Mouse (Mus musculus): ENCODE data around the gene Dlst.

Gene Dlst

DNA sequence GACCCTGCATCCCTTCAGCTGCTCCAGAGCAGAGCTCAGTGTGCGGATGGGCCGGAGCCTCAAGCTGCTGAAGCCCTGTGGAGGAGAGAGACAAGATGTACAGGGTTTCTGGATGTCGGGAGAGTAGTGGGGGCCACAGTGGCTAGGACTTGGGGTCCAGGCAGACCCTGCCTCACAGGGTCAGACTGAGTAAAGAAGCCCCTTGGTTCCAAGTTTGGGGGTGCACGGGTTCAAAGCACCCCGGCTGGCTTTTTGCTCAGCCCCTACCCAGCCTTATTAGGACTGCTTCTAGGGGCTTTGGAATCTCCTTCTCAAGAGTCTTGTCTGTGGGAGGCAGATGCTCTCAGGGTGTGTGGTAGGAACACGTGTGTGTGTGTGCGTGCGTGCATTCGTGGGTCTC is 36.2 kb downstream of the Dlst start:
- DNase-seq (ENCODE audit: inconsistent age in 2 of 2, low spot score in 1 of 2) = no peak

DNA sequence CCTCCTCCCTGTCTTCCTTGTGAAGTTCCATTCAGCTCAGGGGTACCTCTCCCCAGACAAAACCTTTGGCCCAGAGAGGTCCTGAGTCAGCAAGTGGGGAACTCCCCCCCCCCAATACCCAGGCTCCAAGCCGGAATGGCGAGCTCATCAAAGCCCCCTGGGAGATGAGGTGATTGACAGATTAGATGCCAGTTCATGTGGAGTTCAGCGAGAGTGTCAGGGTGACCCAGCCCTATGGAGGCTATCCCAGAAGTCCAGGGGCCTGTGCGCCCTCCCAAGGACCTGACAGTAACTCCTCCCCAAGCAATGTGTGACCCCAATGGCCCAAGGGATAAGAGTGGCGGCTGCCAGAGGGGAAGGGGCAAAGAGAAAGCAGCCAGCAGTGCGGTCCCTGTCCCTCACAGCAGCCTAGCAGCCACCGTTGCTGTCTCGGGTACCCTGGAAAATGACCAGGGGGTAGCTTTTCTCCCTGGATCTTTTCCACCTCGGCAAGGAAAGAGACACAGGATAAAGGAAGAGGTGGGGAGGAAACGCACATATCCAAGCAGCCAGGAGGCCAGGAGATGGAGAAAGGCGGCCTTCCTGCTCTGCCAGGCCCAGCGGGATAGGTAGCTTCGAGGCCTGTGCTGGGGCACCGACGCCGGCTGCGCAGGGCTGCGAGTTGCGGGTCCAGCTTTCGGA is 39.8 kb downstream of the Dlst start:
- no peak for DNase-seq (ENCODE audit: inconsistent age in 2 of 2, low spot score in 1 of 2)

GRCm38 (mm10) chr12:85151002-85151774 is 40.6 kb downstream of the Dlst start, which contains the start of gene Rps6kl1:
Rps6kl1 (minus strand) TSS chr12:85151264.
- peak; percentile 31 to 62 for DNase-seq (ENCODE audit: inconsistent age in 2 of 2, low spot score in 1 of 2)

DNA sequence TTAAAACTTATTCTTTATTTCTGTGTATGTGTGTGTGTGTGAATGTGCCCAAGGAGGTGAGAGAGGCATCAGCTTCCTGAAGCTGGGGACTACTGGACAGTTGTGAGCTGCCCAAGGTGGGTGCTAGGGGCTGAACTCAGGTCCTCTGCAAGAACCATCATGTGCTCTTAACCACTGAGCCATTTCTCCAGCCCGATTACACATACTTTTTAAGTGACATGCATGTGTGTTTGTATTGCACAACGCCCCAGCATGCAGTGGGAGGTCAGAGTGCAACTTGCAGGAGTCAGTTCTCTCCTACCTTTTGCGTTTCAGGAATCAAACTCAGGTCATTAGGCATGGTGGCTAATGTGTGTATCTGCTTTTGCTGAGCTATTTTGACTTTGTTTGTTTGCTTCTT is 42.4 kb downstream of the Dlst start:
- no peak for DNase-seq (ENCODE audit: inconsistent age in 2 of 2, low spot score in 1 of 2)

- peak; percentile 50 to 70 for DNase-seq (ENCODE audit: inconsistent age in 2 of 2, low spot score in 1 of 2)
These were observed 45.7 kb downstream of the Dlst start for GRCm38 (mm10) chr12:85156324-85156723.

- no peak for DNase-seq (ENCODE audit: inconsistent age in 2 of 2, low spot score in 1 of 2)
These were observed 47.3 kb downstream of the Dlst start for GRCm38 (mm10) chr12:85157797-85158460.

- no peak for DNase-seq (ENCODE audit: inconsistent age in 2 of 2, low spot score in 1 of 2)
These were observed 48.2 kb downstream of the Dlst start for GRCm38 (mm10) chr12:85158801-85159200.

GRCm38 (mm10) chr12:85159592-85159991 is 49.0 kb downstream of the Dlst start:
- no peak for DNase-seq (ENCODE audit: inconsistent age in 2 of 2, low spot score in 1 of 2)

DNA sequence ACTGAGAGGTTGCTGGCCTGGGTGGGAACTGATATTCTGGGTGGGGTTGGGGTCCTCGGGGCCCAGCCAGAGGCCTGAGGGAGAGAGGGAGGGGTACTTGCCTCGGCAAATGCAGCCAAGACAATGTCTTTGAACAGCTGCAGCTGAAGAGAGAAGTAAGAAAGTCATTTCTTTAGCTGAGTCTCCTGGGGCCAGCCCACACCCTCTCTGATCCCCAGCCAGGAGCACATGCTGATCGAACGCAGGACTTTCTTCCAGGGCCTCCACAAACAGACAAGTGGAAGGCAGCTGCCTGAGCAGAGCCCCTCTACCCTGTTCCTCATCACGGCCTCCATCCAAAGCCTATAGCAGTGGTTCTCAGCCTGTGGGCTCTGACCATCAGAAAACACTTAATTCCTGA is 54.4 kb downstream of the Dlst start:
- no peak for DNase-seq (ENCODE audit: inconsistent age in 2 of 2, low spot score in 1 of 2)

DNA sequence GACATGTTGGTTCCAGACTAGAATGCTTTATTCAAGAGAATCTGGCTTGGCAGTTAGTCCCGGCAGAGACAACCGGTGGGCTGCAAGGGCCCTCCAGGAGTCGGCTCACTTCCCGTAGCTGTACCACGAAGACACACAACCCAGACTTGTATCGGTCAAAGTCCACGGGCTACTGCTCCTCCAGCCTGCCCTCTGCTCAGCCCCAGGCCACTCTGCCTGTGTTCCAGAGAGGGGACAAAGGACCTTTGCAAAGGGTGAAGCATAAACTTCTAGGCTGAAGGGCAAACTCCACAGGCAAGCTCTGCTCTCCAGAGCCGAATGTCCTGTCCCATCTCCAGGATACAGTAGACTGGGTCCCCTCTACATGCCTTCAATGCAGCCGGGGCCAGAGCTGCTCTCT is 56.0 kb downstream of the Dlst start:
- DNase-seq (ENCODE audit: inconsistent age in 2 of 2, low spot score in 1 of 2) = no peak

DNA sequence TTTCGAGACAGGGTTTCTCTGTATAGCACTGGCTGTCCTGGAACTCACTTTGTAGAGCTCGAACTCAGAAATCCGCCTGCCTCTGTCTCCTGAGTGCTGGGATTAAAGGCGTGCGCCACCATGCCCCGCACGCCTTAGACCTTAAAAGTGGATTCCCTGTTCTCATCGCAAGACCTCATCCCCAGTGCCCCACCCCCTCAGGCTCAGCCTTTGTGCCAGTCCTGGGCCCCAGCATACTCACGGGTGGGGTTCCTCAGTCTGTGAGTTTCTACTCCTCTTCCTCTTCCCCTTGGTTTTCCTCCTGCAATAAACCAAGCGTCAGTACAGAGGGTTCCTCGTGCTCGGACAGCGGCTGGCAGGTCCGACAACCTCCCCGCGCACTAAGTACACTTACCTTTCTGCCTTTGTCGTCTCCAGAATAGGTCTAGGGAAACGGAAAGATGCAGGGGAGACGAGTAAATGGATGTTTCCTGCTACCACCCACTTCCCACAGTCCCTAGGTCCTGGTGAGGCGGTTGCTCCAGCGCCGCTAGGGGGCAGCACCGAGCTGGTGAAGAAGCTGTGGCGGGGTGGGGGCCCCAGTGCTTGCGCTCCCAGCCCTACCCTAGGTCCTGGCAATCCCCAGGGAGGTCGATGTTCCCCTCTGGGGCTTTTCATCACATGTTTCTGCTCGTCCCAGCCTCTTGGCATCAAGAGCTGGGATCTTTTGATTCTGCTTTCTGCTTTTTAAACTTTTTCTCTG is 58.7 kb downstream of the Dlst start:
- DNase-seq (ENCODE audit: inconsistent age in 2 of 2, low spot score in 1 of 2) = peak; percentile 78 to 91

- DNase-seq (ENCODE audit: inconsistent age in 2 of 2, low spot score in 1 of 2) = peak in 1 of 2 experiments; percentile 58
These were observed 59.2 kb downstream of the Dlst start for GRCm38 (mm10) chr12:85169877-85170276.

GRCm38 (mm10) chr12:85170284-85170947 is 59.8 kb downstream of the Dlst start:
- DNase-seq (ENCODE audit: inconsistent age in 2 of 2, low spot score in 1 of 2) = peak in 1 of 2 experiments; percentile 66

DNA sequence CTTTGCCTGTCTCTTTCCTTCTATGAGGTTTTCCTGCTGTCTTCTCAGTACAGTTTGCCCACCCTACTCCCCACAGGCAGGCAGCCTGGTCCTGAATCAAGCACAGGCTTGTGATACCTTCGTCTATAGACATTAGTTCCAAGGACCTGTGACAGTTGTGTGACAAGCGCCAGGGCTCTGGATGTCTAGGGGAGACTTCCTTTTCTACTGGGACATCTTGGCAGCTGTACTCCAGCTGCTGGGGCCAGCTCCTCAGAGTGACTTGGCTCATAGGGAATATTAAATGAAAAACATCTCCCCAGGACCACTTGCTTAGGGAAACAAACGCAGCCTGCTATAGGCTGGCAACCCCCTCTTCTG is 60.3 kb downstream of the Dlst start:
- no peak for DNase-seq (ENCODE audit: inconsistent age in 2 of 2, low spot score in 1 of 2)

GRCm38 (mm10) chr12:85174016-85174415 is 63.4 kb downstream of the Dlst start:
- DNase-seq (ENCODE audit: inconsistent age in 2 of 2, low spot score in 1 of 2) = no peak

DNA sequence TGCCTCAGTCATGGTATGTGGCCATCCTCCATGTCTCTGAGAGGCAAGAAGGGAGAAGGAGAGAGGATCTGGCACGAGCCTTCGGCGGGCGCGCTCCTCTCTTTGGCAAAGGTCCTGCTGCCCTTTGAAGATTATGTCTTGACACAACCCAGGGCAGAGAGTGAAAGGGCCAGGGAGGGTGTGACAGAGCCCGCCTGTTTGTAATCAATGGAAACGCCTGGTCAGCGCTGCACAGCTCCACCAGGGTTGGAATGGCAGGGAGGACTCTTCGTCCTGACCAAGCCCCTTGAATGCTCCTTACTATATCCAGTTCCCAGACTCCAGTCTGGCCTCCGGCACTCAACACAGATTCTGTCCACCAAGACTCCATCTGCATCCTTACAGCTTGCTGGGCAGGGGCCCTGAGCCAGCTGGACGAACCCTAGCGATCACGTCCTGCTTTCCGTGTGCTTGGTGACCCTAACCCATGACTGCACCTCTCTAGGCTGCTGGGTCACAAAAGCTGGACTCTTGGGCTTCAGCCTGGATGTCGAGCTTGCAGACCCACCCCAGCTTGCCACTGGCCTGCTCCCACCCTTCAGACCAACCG is 64.5 kb downstream of the Dlst start:
- no peak for DNase-seq (ENCODE audit: inconsistent age in 2 of 2, low spot score in 1 of 2)

DNA sequence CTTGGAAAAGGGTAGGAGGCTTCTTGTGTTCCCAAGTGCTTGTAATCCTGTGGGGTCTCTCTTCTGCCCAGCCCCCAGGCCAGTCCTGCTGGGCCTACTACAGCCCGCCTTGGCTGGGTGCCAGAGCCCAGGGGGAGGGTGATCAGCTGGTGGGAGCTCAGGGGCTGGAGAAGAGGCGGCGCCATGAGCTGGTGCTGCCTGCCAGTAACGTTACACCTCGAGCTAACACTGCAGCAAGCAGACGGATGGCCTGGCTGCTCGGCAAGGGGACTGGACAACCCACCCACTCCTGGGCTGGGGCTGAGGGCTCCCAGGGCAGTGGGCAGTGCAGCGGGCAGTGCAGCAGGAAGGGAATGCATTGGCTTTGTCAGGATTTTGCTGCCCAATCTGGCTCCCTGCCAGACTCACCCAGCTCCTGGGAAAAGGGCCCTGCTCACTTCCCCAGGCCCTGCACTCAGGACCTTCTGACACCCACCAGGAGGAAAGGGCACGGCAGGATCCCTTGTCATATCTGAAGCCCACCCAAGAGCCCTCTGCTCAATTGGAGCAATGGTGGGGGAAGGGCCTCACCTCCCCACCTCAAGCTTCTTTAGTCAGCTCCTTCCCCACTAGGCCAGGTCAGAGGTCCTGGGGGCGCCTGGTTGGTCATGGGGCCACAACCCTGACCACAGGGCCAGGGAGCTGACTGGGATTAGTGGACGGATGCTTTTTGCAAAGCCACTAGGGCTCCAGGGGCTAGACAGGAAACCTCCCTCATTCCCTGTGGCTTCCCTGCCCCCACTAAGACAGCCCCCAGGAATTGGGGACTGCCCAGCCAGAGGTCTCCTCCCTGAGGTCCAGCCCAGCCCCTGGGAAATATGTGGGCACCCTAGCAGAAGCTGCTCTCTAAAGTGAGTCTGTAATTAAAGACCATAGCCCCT is 65.6 kb downstream of the Dlst start:
- no peak for DNase-seq (ENCODE audit: inconsistent age in 2 of 2, low spot score in 1 of 2)

- peak; percentile 30 to 69 for DNase-seq (ENCODE audit: inconsistent age in 2 of 2, low spot score in 1 of 2)
These were observed 66.4 kb downstream of the Dlst start for GRCm38 (mm10) chr12:85176846-85177523.

DNA sequence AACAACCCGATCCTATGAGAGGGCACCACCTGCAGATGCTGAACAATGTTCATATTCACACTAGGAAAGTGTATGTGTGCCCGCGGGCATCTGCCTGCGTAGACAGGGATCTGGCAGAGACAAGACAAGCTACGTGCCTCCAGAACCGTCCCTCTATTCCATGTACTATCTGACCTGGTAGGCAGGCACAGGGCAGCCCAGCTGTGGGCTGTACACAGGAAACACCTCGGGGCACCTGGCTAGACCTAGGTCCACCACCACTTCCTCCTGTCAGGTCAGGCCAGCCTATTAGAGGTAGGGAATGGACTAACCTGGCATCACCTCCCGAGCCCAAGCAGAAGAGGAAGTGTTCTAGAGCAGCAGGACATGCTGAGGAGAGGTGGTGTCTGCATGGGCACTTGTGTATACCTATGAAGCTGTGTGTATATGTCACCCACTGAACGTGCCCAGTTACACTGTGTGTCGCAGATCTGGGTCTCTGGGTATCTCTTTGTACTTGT is 67.2 kb downstream of the Dlst start, which contains the start of gene Pgf:
Gene Pgf (minus strand): TSS at position 51 of the 500 bp plus-strand sequence.
- DNase-seq (ENCODE audit: inconsistent age in 2 of 2, low spot score in 1 of 2) = no peak

Data from adrenal gland, adult (tissue).